Mouse (Mus musculus) cortical plate, adult 2 months (tissue): ENCODE measurements at regions not wholly inside any gene's neighbourhood (a gene's known extent, or its start where the extent isn't known, plus 50 kb on each side); places are given as distances from the start of the nearest gene placed in this dataset.

Source experiments
- CTCF ChIP-seq: fragments of 200-500 bp; IDR thresholded peaks from 2 replicates; pipeline ENCODE4 v1.5.1; 2011; ENCODE audit warnings: mild to moderate bottlenecking, control low read depth, low read length; ENCODE audit not compliant: insufficient read depth; ENCODE audit errors: extremely low read depth
- POLR2A ChIP-seq: fragments of 200-500 bp; IDR thresholded peaks from 2 replicates; pipeline ENCODE4 v1.6.1; 2011; ENCODE audit warnings: mild to moderate bottlenecking, low read length, control low read depth; ENCODE audit not compliant: insufficient read depth; ENCODE audit errors: extremely low read depth

DNA sequence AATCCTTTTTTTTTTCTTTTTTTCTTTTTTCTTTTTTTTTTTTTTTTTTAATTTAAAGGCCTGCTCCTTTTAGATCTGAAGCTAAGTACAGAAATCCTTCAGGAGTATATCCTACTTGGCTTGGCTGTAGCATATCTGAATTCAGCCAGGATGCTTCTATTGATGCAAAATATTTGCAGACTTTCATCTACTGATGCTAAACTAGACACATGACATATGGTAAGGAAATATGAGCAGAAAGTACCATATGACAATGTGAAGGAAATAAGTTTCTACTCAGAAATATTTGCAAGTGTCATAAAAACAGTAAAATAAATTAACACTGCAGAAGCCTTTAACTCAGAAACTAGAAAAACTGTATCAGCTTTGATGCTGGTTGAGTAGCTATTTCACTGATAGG, 61.4 kb upstream of the Myo3a start:
- TF ChIP-seq CTCF (no peak), POLR2A (no peak)
